Mouse (Mus musculus): ENCODE results near the gene Mcemp1. TPM values are rescaled to one million over a fixed set of nuclear protein-coding genes. Genes with fewer than 3 reads are reported as not detected.

The Mcemp1 gene
- total and polyA plus RNA-seq, 3 experiments: not detected

DNA sequence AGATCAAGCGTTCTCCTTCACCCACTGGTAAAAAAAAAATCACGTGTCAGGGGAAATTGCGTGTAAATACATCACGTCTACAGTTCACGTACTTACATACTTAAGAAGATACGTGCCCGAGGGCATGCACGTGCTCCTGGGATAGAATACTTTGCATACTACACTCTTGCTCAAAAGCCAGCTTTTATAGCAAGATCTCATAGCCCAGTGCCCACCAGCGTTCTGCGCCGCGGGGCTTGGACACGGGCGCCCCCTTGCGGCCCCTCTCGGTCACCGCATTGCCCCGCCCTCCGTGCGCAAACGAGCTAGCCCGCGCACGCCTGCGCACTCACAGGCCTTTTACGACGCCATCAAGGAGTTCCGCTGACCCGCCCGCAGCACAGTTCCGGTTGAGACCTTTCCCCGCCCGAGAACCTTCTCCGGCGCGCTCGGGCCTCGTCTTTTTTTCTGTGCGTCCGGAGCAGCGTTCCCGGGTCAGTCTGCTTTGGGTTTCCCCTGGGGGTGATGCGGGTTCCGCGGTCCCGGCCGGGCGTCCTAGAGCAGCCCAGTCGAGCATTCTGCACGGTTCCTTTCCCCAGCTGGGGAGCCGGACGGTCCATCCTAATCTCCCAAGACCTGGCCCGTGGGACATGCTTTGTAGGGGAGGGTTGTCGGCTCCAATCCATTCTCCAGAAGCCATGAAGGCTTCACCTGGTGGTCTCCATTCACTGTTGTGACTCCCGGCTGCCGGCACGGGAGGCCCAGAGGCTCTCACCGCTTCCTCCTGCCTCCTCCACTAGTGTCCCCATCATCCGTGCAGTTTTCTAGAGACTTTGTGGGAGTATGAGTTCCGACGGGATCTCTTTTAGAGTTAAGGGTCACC is 10.8 kb downstream of the Mcemp1 start, which contains the start of gene Trappc5 (continued):
- no peak for TF ChIP-seq CHD2 (IDR thresholded peaks at IDR 0.05; ENCODE audit: low read length)
- peak; percentile 77 for TF ChIP-seq MAZ (IDR thresholded peaks at IDR 0.05; ENCODE audit: low read depth, low read length)
- TF ChIP-seq POLR2A (IDR thresholded peaks at IDR 0.05; ENCODE audit: control insufficient read depth in 1 of 2, insufficient read depth in 1 of 2, low read depth in 1 of 2, low read length in 2 of 2, poor library complexity in 1 of 2): peak; percentile 53 to 87; a peak in 3 of 4 replicates
- TF ChIP-seq ZKSCAN1 (IDR thresholded peaks at IDR 0.05; ENCODE audit: low read depth, low read length): no peak
- peak; percentile 68; the same call in 1 of the 2 replicates for TF ChIP-seq POLR2AphosphoS2 (IDR thresholded peaks at IDR 0.05; ENCODE audit: low read length)

DNA sequence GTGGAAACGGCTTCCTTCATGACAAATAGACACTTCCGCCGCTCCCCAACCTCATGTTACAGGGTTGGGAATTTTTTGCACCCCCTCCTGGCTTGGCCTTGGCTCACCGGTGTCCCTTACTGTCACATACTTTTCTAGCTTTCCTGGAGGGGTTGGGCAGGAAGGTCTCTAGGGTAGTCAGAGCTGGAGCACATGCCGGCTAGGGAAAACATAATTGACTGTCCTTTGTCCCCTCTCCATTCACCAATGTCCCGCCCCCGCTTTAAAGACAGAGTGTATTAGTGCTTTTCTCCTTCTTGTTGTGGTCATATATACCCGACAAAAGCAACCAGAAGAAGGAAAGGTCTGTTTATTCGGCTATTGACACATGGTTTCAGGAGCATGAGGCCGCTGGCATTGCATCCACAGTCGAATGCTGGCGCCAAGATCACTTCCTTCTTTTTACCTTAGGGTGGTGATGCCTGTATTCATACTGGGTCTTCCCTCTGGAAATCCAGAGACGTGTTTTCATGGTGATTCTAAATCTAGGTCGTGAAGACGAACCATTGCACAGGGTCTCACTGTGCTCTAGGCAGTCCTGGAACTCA is 11.5 kb downstream of the Mcemp1 start:
- peak overlapping the region; percentile 87 for H3K27ac ChIP-seq (ENCODE audit: control insufficient read depth, low read depth, low read length)
- peak; percentile 76 for DNase-seq (ENCODE audit: low read depth, low spot score)

DNA sequence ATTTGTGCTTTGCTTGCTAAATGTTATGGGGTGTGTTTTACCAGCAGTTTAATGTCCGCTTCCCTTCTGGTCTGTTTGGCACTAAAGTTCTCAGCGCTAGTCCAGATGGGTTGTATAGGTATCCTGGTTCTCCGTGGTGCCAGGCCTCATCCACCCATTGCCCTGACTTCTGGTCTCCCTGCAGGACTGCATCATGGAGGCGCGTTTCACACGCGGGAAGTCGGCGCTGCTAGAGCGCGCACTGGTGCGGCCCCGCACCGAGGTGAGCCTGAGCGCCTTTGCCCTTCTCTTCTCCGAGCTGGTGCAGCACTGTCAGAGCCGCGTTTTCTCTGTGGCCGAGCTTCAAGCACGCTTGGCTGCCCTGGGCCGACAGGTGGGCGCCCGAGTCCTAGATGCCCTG is 13.3 kb downstream of the Mcemp1 start:
- TF ChIP-seq E2F4 (IDR thresholded peaks at IDR 0.05; ENCODE audit: borderline replicate concordance, low read depth, low read length) (no peak), MAFK (IDR thresholded peaks at IDR 0.05; ENCODE audit: borderline replicate concordance, low read depth, low read length) (no peak), JUND (IDR thresholded peaks at IDR 0.05; ENCODE audit: low read depth, low read length) (no peak), EP300 (IDR thresholded peaks at IDR 0.05; ENCODE audit: low read depth in 1 of 2, low read length in 2 of 2) (no peak), USF2 (IDR thresholded peaks at IDR 0.05; ENCODE audit: borderline replicate concordance in 1 of 2, insufficient read depth in 1 of 2, low read depth in 1 of 2, low read length in 2 of 2) (no peak), TCF12 (IDR thresholded peaks at IDR 0.05; ENCODE audit: low read depth, low read length) (no peak), HCFC1 (IDR thresholded peaks at IDR 0.05; ENCODE audit: low read depth, low read length) (no peak), ETS1 (IDR thresholded peaks at IDR 0.05; ENCODE audit: low read depth, low read length) (no peak), TBP (IDR thresholded peaks at IDR 0.05; ENCODE audit: low read depth, low read length) (no peak), ZC3H11A (IDR thresholded peaks at IDR 0.05; ENCODE audit: low read depth, low read length) (no peak), NRF1 (IDR thresholded peaks at IDR 0.05; ENCODE audit: insufficient read depth, low read depth, low read length, poor library complexity, severe bottlenecking) (no peak), NELFE (IDR thresholded peaks at IDR 0.05; ENCODE audit: low read depth, low read length) (no peak), UBTF (IDR thresholded peaks at IDR 0.05; ENCODE audit: borderline replicate concordance, insufficient read depth, low read depth, low read length) (no peak), MAX (IDR thresholded peaks at IDR 0.05; ENCODE audit: low read length) (no peak), RAD21 (IDR thresholded peaks at IDR 0.05; ENCODE audit: low read depth, low read length) (no peak), MAZ (IDR thresholded peaks at IDR 0.05; ENCODE audit: low read depth, low read length) (no peak)
- H3K4me1 ChIP-seq (ENCODE audit: control insufficient read depth in 1 of 2, insufficient read depth in 2 of 2, low read length in 2 of 2): peaks cover 0 to 12% of the 10 kb centered on the region in 2 experiments; a peak in 2 of 4 replicates
- peaks cover 32% of the 10 kb centered on the region for H3K79me2 ChIP-seq (ENCODE audit: control insufficient read depth, insufficient read depth, low read length, poor library complexity)
- no peaks in the 10 kb centered on the region for H3K9me3 ChIP-seq (replicated peaks; ENCODE audit: insufficient read depth, low read length)
- H3K9ac ChIP-seq (ENCODE audit: control insufficient read depth, low read depth, low read length, poor library complexity, severe bottlenecking): no peak overlapping the region
- DNase-seq (ENCODE audit: low read depth, low spot score): no peak
- H3K36me3 ChIP-seq (ENCODE audit: control insufficient read depth in 1 of 2, insufficient read depth in 2 of 2, low read length in 2 of 2): peaks cover 0 to 15% of the 10 kb centered on the region in 2 experiments; a peak in 2 of 4 replicates
- H3K27me3 ChIP-seq (ENCODE audit: control insufficient read depth in 1 of 2, insufficient read depth in 2 of 2, low read length in 2 of 2): no peaks in the 10 kb centered on the region
- no peak overlapping the region for H3K27ac ChIP-seq (ENCODE audit: control insufficient read depth, low read depth, low read length)
- no peak overlapping the region for H3K4me3 ChIP-seq (ENCODE audit: control insufficient read depth in 1 of 2, insufficient read depth in 1 of 2, low read depth in 2 of 2, low read length in 2 of 2)

More for the DNA sequence above, 11.5 kb downstream of the Mcemp1 start:
- Histone ChIP-seq H3K27me3 (ENCODE audit: control insufficient read depth in 1 of 2, insufficient read depth in 2 of 2, low read length in 2 of 2) (no peaks in the 10 kb centered on the region), H3K4me3 (ENCODE audit: control insufficient read depth in 1 of 2, insufficient read depth in 1 of 2, low read depth in 2 of 2, low read length in 2 of 2) (peak overlapping the region; percentile 83 to 96), H3K9me3 (replicated peaks; ENCODE audit: insufficient read depth, low read length) (no peaks in the 10 kb centered on the region), H3K36me3 (ENCODE audit: control insufficient read depth in 1 of 2, insufficient read depth in 2 of 2, low read length in 2 of 2) (peaks cover 0 to 15% of the 10 kb centered on the region in 2 experiments; a peak in 2 of 4 replicates), H3K79me2 (ENCODE audit: control insufficient read depth, insufficient read depth, low read length, poor library complexity) (peaks cover 32% of the 10 kb centered on the region), H3K9ac (ENCODE audit: control insufficient read depth, low read depth, low read length, poor library complexity, severe bottlenecking) (peak overlapping the region; percentile 98), H3K4me1 (ENCODE audit: control insufficient read depth in 1 of 2, insufficient read depth in 2 of 2, low read length in 2 of 2) (peaks cover 0 to 12% of the 10 kb centered on the region in 2 experiments; a peak in 2 of 4 replicates)
- TF ChIP-seq MXI1 (IDR thresholded peaks at IDR 0.05; ENCODE audit: low read depth, low read length) (peak; percentile 91), MYC (IDR thresholded peaks at IDR 0.05; ENCODE audit: low read depth, low read length) (peak; percentile 91; the same call in 1 of the 2 replicates), POLR2A (IDR thresholded peaks at IDR 0.05; ENCODE audit: control insufficient read depth in 1 of 2, insufficient read depth in 1 of 2, low read depth in 1 of 2, low read length in 2 of 2, poor library complexity in 1 of 2) (peak in 1 of 2 experiments; percentile 33; a peak in 2 of 4 replicates), SIN3A (IDR thresholded peaks at IDR 0.05; ENCODE audit: low read length) (peak; percentile 27; the same call in 1 of the 2 replicates), MAX (IDR thresholded peaks at IDR 0.05; ENCODE audit: low read length) (peak; percentile 78), ZMIZ1 (IDR thresholded peaks at IDR 0.05; ENCODE audit: low read depth, low read length) (no peak), POLR2AphosphoS5 (IDR thresholded peaks at IDR 0.05; ENCODE audit: borderline replicate concordance, low read depth, low read length) (no peak), MAFK (IDR thresholded peaks at IDR 0.05; ENCODE audit: borderline replicate concordance, low read depth, low read length) (no peak)
